Mouse (Mus musculus): Measurements from ENCODE around the gene Mcrip2.
"Not testable (repeated sequence)": the region's sequence is repeated elsewhere in the genome, so short reads cannot be mapped to it uniquely, and the experiment has no call there.

Mcrip2 gene

GRCm38 (mm10) chr17:25880913-25881641, 12.5 kb upstream of the Mcrip2 start:
- no peak for DNase-seq (ENCODE audit: low read depth in 1 of 2, low spot score in 2 of 2)

GRCm38 (mm10) chr17:25880196-25880910, 11.8 kb upstream of the Mcrip2 start, which contains the start of gene Wfikkn1:
TSS of gene Wfikkn1 (minus strand) at chr17:25880858.
- no peak for DNase-seq (ENCODE audit: low read depth in 1 of 2, low spot score in 2 of 2)

- no peak for DNase-seq (ENCODE audit: low read depth in 1 of 2, low spot score in 2 of 2)
These were observed 11.2 kb upstream of the Mcrip2 start for GRCm38 (mm10) chr17:25879750-25880149.

GRCm38 (mm10) chr17:25879261-25879660, 10.7 kb upstream of the Mcrip2 start:
- no peak for DNase-seq (ENCODE audit: low read depth in 1 of 2, low spot score in 2 of 2)

- no peak for DNase-seq (ENCODE audit: low read depth in 1 of 2, low spot score in 2 of 2)
These were observed 10.1 kb upstream of the Mcrip2 start for GRCm38 (mm10) chr17:25878611-25879180.

- no peak for DNase-seq (ENCODE audit: low read depth in 1 of 2, low spot score in 2 of 2)
These were observed 9.4 kb upstream of the Mcrip2 start for GRCm38 (mm10) chr17:25877741-25878610.

GRCm38 (mm10) chr17:25877025-25877424, 8.5 kb upstream of the Mcrip2 start:
- no peak for DNase-seq (ENCODE audit: low read depth in 1 of 2, low spot score in 2 of 2)

- DNase-seq (ENCODE audit: low read depth in 1 of 2, low spot score in 2 of 2): no peak
These were observed 7.9 kb upstream of the Mcrip2 start for GRCm38 (mm10) chr17:25876347-25876915.

- DNase-seq (ENCODE audit: low read depth in 1 of 2, low spot score in 2 of 2): peak; percentile 42 to 69
These were observed 6.9 kb upstream of the Mcrip2 start for GRCm38 (mm10) chr17:25875171-25876136.

- peak; percentile 79 to 92 for DNase-seq (ENCODE audit: low read depth in 1 of 2, low spot score in 2 of 2)
These were observed 6.2 kb upstream of the Mcrip2 start, which contains the start of gene Mettl26 for GRCm38 (mm10) chr17:25874721-25875170. TSS of gene Mettl26 (plus strand) at chr17:25875074.

- DNase-seq (ENCODE audit: low read depth in 1 of 2, low spot score in 2 of 2): no peak
These were observed 5.7 kb upstream of the Mcrip2 start for GRCm38 (mm10) chr17:25874148-25874720.

GRCm38 (mm10) chr17:25873405-25874147, 5.0 kb upstream of the Mcrip2 start:
- DNase-seq (ENCODE audit: low read depth in 1 of 2, low spot score in 2 of 2): no peak

GRCm38 (mm10) chr17:25872676-25873075, 4.1 kb upstream of the Mcrip2 start:
- no peak for DNase-seq (ENCODE audit: low read depth in 1 of 2, low spot score in 2 of 2)

- DNase-seq (ENCODE audit: low read depth in 1 of 2, low spot score in 2 of 2): not testable (repeated sequence)
These were observed 3.0 kb upstream of the Mcrip2 start for GRCm38 (mm10) chr17:25871566-25871965.

- DNase-seq (ENCODE audit: low read depth in 1 of 2, low spot score in 2 of 2): no peak
These were observed 1.4 kb upstream of the Mcrip2 start for GRCm38 (mm10) chr17:25869954-25870353.

- DNase-seq (ENCODE audit: low read depth in 1 of 2, low spot score in 2 of 2): no peak
These were observed 934 bp upstream of the Mcrip2 start for GRCm38 (mm10) chr17:25869498-25869897.

- no peak for DNase-seq (ENCODE audit: low read depth in 1 of 2, low spot score in 2 of 2)
These were observed 546 bp downstream of the Mcrip2 start for GRCm38 (mm10) chr17:25867836-25868600.

GRCm38 (mm10) chr17:25867509-25867835, 1.1 kb downstream of the Mcrip2 start:
- no peak for DNase-seq (ENCODE audit: low read depth in 1 of 2, low spot score in 2 of 2)

All from monocyte, adult 2 months (primary cell).